Mouse (Mus musculus) C2C12 (cell line): ENCODE results near the gene Gm6525. TPM values are rescaled to one million over a fixed set of nuclear protein-coding genes. Genes with fewer than 3 reads are reported as not detected.
A peak's percentile ranks its signal among the peaks of the same experiment; 100 is the strongest.

ENCODE experiments used
- H3K27me3 ChIP-seq: one replicate; pipeline ENCODE4 v1.6.1; 2011; ENCODE audit not compliant: control insufficient read depth, insufficient read depth, insufficient read length
- H3K36me3 ChIP-seq: one replicate; pipeline ENCODE4 v1.6.1; 2011; ENCODE audit not compliant: control insufficient read depth, insufficient read depth
- H3K4me3 ChIP-seq: one replicate; pipeline ENCODE4 v1.5.1; 2011; ENCODE audit warnings: mild to moderate bottlenecking, control low read depth; ENCODE audit not compliant: poor library complexity, insufficient read depth, severe bottlenecking
- H3K79me2 ChIP-seq: one replicate; pipeline ENCODE4 v1.6.1; 2011; ENCODE audit not compliant: control insufficient read depth, insufficient read depth
- H3K79me3 ChIP-seq: one replicate; pipeline ENCODE4 v1.6.1; 2011; ENCODE audit warnings: low read depth, control low read depth
- H3ac ChIP-seq: one replicate; pipeline ENCODE3; 2011; ENCODE audit warnings: low read depth; ENCODE audit not compliant: control insufficient read depth, insufficient read length
- CEBPB ChIP-seq: IDR thresholded peaks from one replicate; pipeline ENCODE4 v1.6.1; 2011; ENCODE audit warnings: low read depth, mild to moderate bottlenecking, control low read depth, moderate library complexity
- CTCF ChIP-seq: IDR thresholded peaks from one replicate; pipeline ENCODE4 v1.5.1; 2011; ENCODE audit not compliant: control insufficient read depth, insufficient read depth, insufficient read length
- FOSL1 ChIP-seq: IDR thresholded peaks from one replicate; pipeline ENCODE4 v1.8.0; 2011; ENCODE audit warnings: mild to moderate bottlenecking, low read length; ENCODE audit not compliant: poor library complexity, insufficient read depth, severe bottlenecking
- MAX ChIP-seq: IDR thresholded peaks from one replicate; pipeline ENCODE4 v1.6.1; 2011; ENCODE audit warnings: mild to moderate bottlenecking, control low read depth
- MYOD1 ChIP-seq: IDR thresholded peaks from one replicate; pipeline ENCODE4 v1.6.1; 2011; ENCODE audit warnings: low read depth; ENCODE audit not compliant: control insufficient read depth, insufficient read length
- MYOG ChIP-seq: IDR thresholded peaks from one replicate; pipeline ENCODE4 v1.6.1; 2011; ENCODE audit not compliant: control insufficient read depth, insufficient read length; ENCODE audit errors: extremely low read depth
- USF1 ChIP-seq: IDR thresholded peaks from one replicate; pipeline ENCODE4 v1.6.1; 2011; ENCODE audit warnings: low read depth, mild to moderate bottlenecking, control low read depth, moderate library complexity
- polyA plus RNA-seq: library from polyadenylated mRNA; unstranded; fragments of >200 nt; fragmentation: generic; extraction: Trizol; gene quantifications from one replicate; pipeline ENCODE4 v1.2.1, GENCODE M21; 2012; ENCODE audit warnings: missing spikeins

Gene Gm6525
- polyA plus RNA-seq, 1 experiment, result 0.08 TPM

GRCm38 (mm10) chr3:84191141-84191881 is 17.4 kb downstream of the Gm6525 start:
- no peak overlapping the region for H3K4me3 ChIP-seq
- no peak for TF ChIP-seq FOSL1
- TF ChIP-seq USF1, result no peak
- TF ChIP-seq MYOG, result no peak
- TF ChIP-seq CEBPB, result no peak
- no peak for TF ChIP-seq CTCF
- no peak for TF ChIP-seq MYOD1
- no peak for TF ChIP-seq MAX
- no peaks in the 10 kb centered on the region for H3K79me2 ChIP-seq
- no peaks in the 10 kb centered on the region for H3K79me3 ChIP-seq
- no peaks in the 10 kb centered on the region for H3K36me3 ChIP-seq
- no peaks in the 10 kb centered on the region for H3K27me3 ChIP-seq
- no peak overlapping the region for H3ac ChIP-seq

DNA sequence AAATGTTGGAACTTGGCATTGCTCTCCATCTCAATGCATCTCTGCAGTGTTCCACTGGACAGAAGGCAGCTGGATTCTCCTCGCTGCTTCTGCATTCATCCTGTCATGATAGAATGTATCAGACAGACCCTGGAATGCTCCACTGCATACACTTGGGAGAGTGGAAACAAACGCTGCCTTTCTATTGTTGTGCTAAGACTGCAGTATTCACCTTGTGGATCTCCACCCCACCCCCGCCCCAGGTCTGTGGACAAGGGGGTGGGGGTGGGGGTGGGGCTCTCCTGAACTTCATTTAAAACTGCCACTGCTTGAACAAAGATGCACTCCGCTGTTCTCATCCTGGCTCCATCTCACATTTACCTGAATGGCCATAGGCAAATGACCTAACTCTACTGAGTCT is 20.0 kb downstream of the Gm6525 start:
- Histone ChIP-seq H3K4me3 (no peak overlapping the region), H3K79me2 (no peaks in the 10 kb centered on the region), H3ac (no peak overlapping the region), H3K27me3 (no peaks in the 10 kb centered on the region), H3K79me3 (no peaks in the 10 kb centered on the region), H3K36me3 (no peaks in the 10 kb centered on the region)
- TF ChIP-seq CEBPB, result no peak
- TF ChIP-seq MYOD1, result no peak
- TF ChIP-seq USF1, result no peak
- no peak for TF ChIP-seq MYOG
- TF ChIP-seq CTCF, result no peak
- TF ChIP-seq MAX, result no peak
- TF ChIP-seq FOSL1, result no peak

- TF ChIP-seq MYOG (no peak), USF1 (no peak), FOSL1 (no peak)
- no peaks in the 10 kb centered on the region for H3K79me2 ChIP-seq
- no peaks in the 10 kb centered on the region for H3K36me3 ChIP-seq
- no peaks in the 10 kb centered on the region for H3K79me3 ChIP-seq
- no peaks in the 10 kb centered on the region for H3K27me3 ChIP-seq
- H3K4me3 ChIP-seq, result no peak overlapping the region
- H3ac ChIP-seq, result no peak overlapping the region
Measured at GRCm38 (mm10) chr3:84198229-84198628, 24.3 kb downstream of the Gm6525 start.

DNA sequence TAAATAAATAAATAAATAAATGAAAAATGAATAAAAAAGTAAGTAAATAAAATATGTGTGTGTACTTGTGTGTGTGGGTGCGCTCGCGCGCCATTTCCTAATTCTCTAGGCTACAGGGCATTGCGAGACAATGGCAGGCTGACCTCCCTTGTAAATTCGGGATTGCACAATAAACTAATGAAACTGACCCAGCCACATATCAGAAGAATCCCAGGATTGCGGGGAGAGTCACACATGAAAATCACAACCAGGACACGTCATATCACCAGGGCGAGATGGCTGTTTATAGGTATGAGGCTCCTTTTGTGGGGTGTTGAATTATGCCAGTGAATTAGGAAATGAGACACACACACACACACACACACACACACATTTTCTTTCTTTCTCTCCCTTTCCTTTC is 25.6 kb downstream of the Gm6525 start:
- no peaks in the 10 kb centered on the region for H3K79me2 ChIP-seq
- H3K79me3 ChIP-seq, result no peaks in the 10 kb centered on the region
- H3ac ChIP-seq, result no peak overlapping the region
- TF ChIP-seq USF1 (no peak), MYOG (no peak), MAX (no peak), FOSL1 (no peak), MYOD1 (no peak), CEBPB (no peak), CTCF (no peak)
- H3K36me3 ChIP-seq, result no peaks in the 10 kb centered on the region
- no peak overlapping the region for H3K4me3 ChIP-seq
- H3K27me3 ChIP-seq, result no peaks in the 10 kb centered on the region

DNA sequence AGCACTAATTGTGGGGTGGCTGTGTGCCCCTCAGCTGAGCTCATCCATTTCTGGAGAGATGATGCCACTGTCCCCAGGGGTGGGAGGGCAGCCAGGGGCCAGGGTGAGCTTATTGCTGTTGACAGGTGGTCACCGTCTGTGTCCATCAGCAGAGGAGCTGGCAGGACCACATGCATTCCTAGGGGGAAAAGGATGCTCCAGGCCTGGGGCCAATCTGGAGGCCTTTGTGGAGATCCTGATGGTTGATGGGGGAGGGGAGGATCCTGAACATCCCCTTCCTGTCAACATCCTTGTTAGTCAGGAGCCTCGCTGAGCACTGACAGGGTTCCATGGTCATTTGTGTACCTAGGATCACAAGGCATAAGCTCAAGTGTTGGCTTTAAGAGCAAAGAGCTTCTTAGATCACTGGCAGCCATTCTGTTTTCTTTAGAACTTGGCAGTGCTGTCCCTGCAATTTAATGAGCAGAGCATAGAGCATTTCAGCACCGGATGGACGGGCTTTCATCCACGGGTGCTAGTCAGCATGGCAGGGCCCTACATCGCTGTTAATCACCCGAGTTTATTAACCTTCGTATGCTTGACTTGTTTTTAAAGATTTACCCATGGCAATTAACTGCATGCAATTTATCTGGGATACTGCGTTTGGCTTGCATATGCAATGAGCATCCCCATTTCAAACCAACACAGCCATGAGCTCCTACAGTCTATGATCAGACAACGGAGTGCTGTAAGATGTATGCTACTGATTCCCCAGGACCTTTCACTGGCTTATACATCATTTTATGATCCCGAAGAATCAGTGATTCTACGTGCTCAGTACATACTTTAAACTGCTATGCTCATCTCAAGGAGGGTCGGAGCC is 26.9 kb downstream of the Gm6525 start:
- Histone ChIP-seq H3ac (no peak overlapping the region), H3K4me3 (no peak overlapping the region), H3K36me3 (no peaks in the 10 kb centered on the region), H3K79me2 (no peaks in the 10 kb centered on the region), H3K79me3 (no peaks in the 10 kb centered on the region), H3K27me3 (no peaks in the 10 kb centered on the region)
- TF ChIP-seq MAX (no peak), USF1 (no peak), MYOD1 (peak; percentile 2)

DNA sequence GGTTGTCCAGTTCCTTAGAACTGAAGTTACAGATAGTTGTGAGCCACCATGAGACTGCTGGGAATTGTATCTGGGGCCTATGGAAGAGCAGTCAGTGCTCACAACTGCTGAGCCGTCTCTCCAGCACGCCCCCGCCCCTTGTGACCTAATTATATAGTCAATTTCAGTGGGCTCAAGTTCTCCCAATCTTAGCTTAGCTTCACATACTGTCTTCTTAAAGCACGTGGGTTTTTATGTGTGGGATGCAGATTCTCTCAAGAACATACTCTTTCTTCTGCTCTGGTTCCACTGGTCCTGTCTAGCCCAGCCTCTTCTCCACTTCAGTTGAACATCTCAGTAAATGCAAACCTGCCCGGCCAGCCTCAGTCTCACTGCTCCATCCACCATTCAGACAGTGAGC is 30.7 kb downstream of the Gm6525 start:
- TF ChIP-seq FOSL1 (no peak), CEBPB (no peak), CTCF (no peak), MYOD1 (no peak), MAX (no peak), USF1 (no peak), MYOG (no peak)
- Histone ChIP-seq H3ac (no peak overlapping the region), H3K79me2 (no peaks in the 10 kb centered on the region), H3K27me3 (no peaks in the 10 kb centered on the region), H3K4me3 (no peak overlapping the region), H3K79me3 (no peaks in the 10 kb centered on the region), H3K36me3 (no peaks in the 10 kb centered on the region)
